Mouse (Mus musculus) lung, embryonic 16.5 days (tissue): ENCODE measurements at regions not wholly inside any gene's neighbourhood (a gene's known extent, or its start where the extent isn't known, plus 50 kb on each side); places are given as distances from the start of the nearest gene placed in this dataset.

Experiments
- ATAC-seq: fragments of 200-750 bp; cut with Nextera tagmentation; 2 replicates; pipeline ENCODE4 v1.8.0; 2017; ENCODE audit warnings: low read depth, mild to moderate bottlenecking, moderate library complexity
- H3K27ac ChIP-seq: fragments of 300-500 bp; sonication (generic); 2 replicates; pipeline ENCODE4 v1.5.1; 2014; ENCODE audit warnings: mild to moderate bottlenecking, control low read depth, low read length
- H3K27me3 ChIP-seq: fragments of 300-500 bp; sonication (generic); 2 replicates; pipeline ENCODE4 v1.6.1; 2014; ENCODE audit warnings: low read depth, low read length, mixed read lengths; ENCODE audit not compliant: control insufficient read depth, insufficient read depth
- H3K36me3 ChIP-seq: fragments of 300-500 bp; sonication (generic); 2 replicates; pipeline ENCODE4 v1.6.1; 2014; ENCODE audit warnings: low read length; ENCODE audit not compliant: control insufficient read depth, insufficient read depth
- H3K4me1 ChIP-seq: fragments of 300-500 bp; sonication (generic); replicated peaks from 2 replicates; pipeline ENCODE4 v1.6.1; 2014; ENCODE audit warnings: low read length, mixed read lengths; ENCODE audit not compliant: control insufficient read depth, insufficient read depth
- H3K4me2 ChIP-seq: fragments of 300-500 bp; sonication (generic); 2 replicates; pipeline ENCODE4 v1.6.1; 2014; ENCODE audit warnings: low read depth, low read length, control low read depth
- H3K4me3 ChIP-seq: fragments of 300-500 bp; sonication (generic); 2 replicates; pipeline ENCODE4 v1.5.1; 2014; ENCODE audit warnings: mild to moderate bottlenecking, low read length, control low read depth
- H3K9ac ChIP-seq: fragments of 300-500 bp; sonication (generic); 2 replicates; pipeline ENCODE4 v1.6.1; 2014; ENCODE audit warnings: low read length, control low read depth
- H3K9me3 ChIP-seq: fragments of 300-500 bp; sonication (generic); 2 replicates; pipeline ENCODE4 v1.6.1; 2016; ENCODE audit warnings: low read length; ENCODE audit not compliant: control insufficient read depth
- WGBS: fragments of 180-500 bp; shearing (Covaris S2); extraction: QIAGEN DNeasy Blood & Tissue Kit; methylation state at CpG from one replicate; pipeline ENCODE4 v1.1.7; 2014; 5-methylcytosine and 5-hydroxymethylcytosine counted together

DNA sequence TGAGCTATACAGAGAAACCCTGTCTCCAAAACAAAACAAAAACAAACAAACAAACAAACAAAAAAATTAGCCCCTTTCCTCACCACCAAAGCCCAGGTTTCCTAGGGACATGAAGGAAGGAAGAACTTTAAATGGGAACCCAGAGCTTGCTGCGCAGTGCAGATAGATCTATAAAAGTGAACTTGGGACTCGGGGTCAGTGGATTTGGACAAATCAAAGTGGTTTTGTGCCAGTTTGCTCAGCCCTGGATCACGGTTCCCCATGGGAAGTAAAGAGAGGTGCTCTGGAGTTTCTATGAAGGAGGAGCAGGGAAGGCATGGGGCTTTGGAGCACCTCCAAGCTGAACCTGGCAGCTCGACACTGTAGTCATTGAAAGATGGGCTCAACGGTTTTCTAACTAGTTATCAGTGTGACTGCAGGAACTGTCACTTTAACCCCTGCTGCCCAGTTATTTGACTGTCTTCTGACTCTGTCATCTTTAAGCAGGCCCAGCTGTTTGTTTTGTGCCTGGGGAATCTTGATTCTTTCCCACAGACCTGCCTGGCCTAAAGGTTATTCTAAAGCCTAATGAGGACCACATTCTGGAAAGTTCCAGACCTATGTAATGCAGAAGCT, 58.3 kb upstream of the Rnf24 start:
- H3K36me3 ChIP-seq, result no peaks in the 10 kb centered on the region
- H3K4me1 ChIP-seq, result no peaks in the 10 kb centered on the region
- no peaks in the 10 kb centered on the region for H3K9me3 ChIP-seq
- ATAC-seq, result no peak
- no peak overlapping the region for H3K27ac ChIP-seq
- no peak overlapping the region for H3K4me3 ChIP-seq
- no peaks in the 10 kb centered on the region for H3K27me3 ChIP-seq
- H3K4me2 ChIP-seq, result no peak overlapping the region
- no peak overlapping the region for H3K9ac ChIP-seq
- 65% methylated on average over 5 of the region's 5 CpGs for WGBS

DNA sequence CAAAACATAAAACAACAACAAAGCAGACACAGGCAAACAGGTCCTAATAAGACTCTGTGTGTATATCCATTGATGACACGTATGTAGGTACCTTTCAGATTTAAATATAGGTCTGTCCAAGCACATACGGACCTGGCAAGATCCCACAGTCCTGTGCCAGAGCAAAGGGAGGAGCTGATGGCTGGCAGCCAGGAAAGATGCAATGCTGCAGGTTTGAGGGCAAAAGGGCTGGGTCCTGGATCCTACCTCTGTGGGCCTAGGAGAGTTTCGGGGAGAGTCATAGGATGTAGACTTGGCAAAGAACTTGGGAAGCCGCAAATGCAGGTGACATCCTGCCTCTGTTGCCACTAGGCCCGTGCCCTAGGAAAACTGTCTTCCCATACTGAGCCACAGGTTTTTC, 54.6 kb upstream of the Rnf24 start:
- no peak overlapping the region for H3K4me3 ChIP-seq
- H3K9ac ChIP-seq, result no peak overlapping the region
- H3K4me2 ChIP-seq, result no peak overlapping the region
- no peaks in the 10 kb centered on the region for H3K36me3 ChIP-seq
- no peak overlapping the region for H3K27ac ChIP-seq
- no peaks in the 10 kb centered on the region for H3K4me1 ChIP-seq
- no peak for ATAC-seq
- H3K27me3 ChIP-seq, result no peaks in the 10 kb centered on the region
- 73% methylated on average over 5 of the region's 5 CpGs for WGBS
- no peaks in the 10 kb centered on the region for H3K9me3 ChIP-seq

DNA sequence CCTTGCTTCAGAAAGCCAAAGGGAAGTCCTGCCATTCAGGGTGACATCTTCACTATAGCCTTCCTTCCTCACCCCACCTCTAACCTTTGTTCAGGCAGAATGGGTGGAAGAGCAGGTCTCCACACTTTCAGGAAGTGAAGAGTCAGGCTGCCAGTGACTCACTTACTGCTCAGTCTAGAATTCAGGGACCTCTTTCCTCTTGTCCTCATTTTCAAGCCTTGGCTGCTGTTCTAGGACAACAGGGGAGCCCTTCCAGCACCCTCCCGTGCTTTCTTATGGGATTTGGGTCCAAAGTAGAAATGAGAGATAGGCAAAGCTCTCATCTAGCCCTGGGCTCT, 51.5 kb upstream of the Rnf24 start:
- no peak overlapping the region for H3K9ac ChIP-seq
- H3K27ac ChIP-seq, result no peak overlapping the region
- H3K4me2 ChIP-seq, result no peak overlapping the region
- no peak overlapping the region for H3K4me3 ChIP-seq
- ATAC-seq, result no peak
- H3K9me3 ChIP-seq, result no peaks in the 10 kb centered on the region
- no peaks in the 10 kb centered on the region for H3K27me3 ChIP-seq
- peaks cover 8% of the 10 kb centered on the region; the same call in 1 of the 2 replicates for H3K4me1 ChIP-seq
- WGBS, result 57% methylated on average over 1 of the region's 1 CpGs
- no peaks in the 10 kb centered on the region for H3K36me3 ChIP-seq

DNA sequence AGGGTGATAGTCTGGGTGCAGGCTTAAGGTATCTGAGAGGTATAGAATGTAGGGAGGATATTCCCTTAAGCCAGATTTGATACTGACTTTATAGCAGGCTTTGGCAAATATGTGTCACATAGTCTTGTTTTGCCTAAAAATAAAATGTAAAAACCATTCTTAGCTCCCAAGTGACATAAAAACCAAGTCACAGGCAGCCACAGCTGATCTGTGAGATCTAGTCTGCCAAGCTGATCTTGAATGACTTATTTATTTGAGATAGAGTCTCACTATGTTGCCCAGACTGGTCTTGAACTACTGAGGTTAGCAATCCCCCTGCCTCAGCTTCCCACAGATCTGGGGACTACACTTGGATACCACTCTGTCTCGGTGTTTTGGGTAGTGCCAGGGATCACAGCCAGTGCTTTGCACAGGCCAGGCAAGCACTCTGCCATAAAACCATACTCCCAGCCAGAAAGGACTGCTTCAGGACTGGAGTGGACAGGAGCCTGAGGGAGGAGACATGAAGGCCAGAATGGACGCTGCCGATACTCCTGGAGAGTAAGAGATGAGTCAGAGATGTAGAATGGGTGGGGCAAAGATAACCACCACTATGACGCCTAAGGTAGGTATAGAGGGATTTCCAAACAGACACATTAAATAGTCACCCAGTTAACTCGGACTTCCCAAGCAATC, 51.0 kb upstream of the Rnf24 start:
- WGBS, result 74% methylated on average over 5 of the region's 5 CpGs
- no peak overlapping the region for H3K27ac ChIP-seq
- H3K27me3 ChIP-seq, result no peaks in the 10 kb centered on the region
- H3K4me2 ChIP-seq, result no peak overlapping the region
- no peak for ATAC-seq
- H3K36me3 ChIP-seq, result no peaks in the 10 kb centered on the region
- H3K4me3 ChIP-seq, result no peak overlapping the region
- peaks cover 8% of the 10 kb centered on the region; the same call in 1 of the 2 replicates for H3K4me1 ChIP-seq
- H3K9me3 ChIP-seq, result no peaks in the 10 kb centered on the region
- H3K9ac ChIP-seq, result no peak overlapping the region
